Mouse (Mus musculus) liver (tissue): ENCODE data around the gene Gm13539.
A peak's percentile ranks its signal among the peaks of the same experiment; 100 is the strongest.

Experiments used
- DNase-seq: peaks from one replicate; pipeline ENCODE4 v3.0.0-alpha.2; 2020; ENCODE audit warnings: mixed read lengths

The Gm13539 gene

DNA sequence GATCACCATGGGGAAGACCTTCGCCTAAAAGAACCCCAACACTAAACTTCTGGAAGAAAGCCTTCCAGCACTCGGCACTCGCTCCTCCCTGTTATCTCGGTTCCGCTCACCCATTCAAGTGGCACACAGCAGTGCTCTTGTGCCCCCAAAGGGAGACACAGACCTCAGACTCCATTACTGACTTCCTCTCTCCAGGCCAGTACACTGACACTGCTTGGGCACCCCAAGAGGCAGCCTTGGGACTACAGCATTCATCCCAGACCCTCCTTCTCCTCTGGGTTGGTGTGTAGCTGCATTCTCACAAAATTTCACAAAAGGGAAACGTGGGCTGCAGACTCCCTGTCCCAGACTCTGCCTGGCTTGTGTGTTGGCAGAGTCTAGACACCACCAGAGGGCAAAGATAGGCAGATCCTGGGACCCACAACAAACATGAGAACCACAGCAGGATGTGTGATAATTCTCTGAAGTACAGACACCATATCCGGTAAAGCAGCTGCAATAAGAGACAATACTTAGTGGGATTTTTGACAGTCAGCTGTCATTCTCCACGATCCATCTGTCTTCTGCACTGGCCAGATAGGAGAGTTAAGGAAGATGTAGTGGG lies 46.4 kb downstream of the Gm13539 start:
- DNase-seq = no peak

DNA sequence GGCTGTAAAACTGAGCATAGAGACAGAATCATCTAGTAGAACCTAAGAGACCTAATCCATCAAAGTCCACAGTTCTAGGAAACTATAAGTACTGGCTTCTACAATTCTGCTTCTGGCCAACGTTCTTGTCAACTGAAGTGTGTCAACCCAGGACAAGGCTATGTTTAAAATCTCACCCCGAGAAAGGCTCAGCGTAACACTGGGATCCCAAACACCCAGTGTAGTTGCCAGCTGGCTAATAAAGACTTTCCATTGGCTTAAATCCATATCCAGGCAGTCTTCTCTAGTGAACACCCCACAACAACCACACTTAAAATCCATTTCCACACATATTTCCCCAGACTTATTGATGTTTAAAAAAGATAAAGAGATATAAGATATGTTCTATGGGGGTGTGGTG lies 48.7 kb downstream of the Gm13539 start:
- DNase-seq = no peak

DNA sequence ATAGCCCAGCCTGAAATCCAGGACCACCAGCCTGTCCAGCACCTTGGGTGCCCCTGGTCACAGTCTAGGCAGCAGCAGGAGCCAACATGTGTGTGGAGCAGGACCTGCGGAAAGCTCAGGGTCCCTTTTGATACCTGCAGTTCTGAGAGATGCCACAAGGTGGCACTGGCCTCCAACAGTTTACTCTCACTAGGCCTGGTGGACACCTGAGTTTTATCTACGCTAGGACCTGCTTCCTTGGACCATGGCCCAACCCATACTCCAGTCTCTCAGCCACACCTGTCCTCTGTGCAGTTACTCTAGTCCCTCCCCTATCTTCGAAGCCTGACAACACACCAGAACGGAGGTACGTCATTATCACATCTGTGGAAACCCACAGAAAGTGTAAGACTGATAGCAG lies 54.2 kb downstream of the Gm13539 start:
- peak; percentile 65 for DNase-seq
